Mouse (Mus musculus): ENCODE results near the gene Baz2a. TPM values are rescaled to one million over a fixed set of nuclear protein-coding genes. Genes with fewer than 3 reads are reported as not detected.
A peak's percentile ranks its signal among the peaks of the same experiment; 100 is the strongest.
"Not testable (repeated sequence)": the region's sequence is repeated elsewhere in the genome, so short reads cannot be mapped to it uniquely, and the experiment has no call there.

Baz2a gene
- polyA plus RNA-seq, 1 experiment from 2014 or later, result 12.8 TPM

- Histone ChIP-seq H3K4me2 (replicated peaks) (peak overlapping the region; percentile 82), H3K9me3 (replicated peaks) (no peaks in the 10 kb centered on the region), H3K27ac (peak overlapping the region; percentile 99), H3K27me3 (no peaks in the 10 kb centered on the region), H3K36me3 (peaks cover 4% of the 10 kb centered on the region; the same call in 1 of the 2 replicates), H3K9ac (peak overlapping the region; percentile 94), H3K4me1 (peaks cover 19% of the 10 kb centered on the region), H3K4me3 (peak overlapping the region; percentile 73)
- under 1% methylated on average over 62 of the region's 62 CpGs for WGBS
- peak; percentile 49 for ATAC-seq (ENCODE audit: low FRiP score)
These were observed 32.0 kb upstream of the Baz2a start for GRCm38 (mm10) chr10:128059207-128059981.

GRCm38 (mm10) chr10:128061109-128061508 is 30.3 kb upstream of the Baz2a start:
- H3K9me3 ChIP-seq (replicated peaks), result no peaks in the 10 kb centered on the region
- WGBS, result 81% methylated on average over 5 of the region's 5 CpGs
- no peak for ATAC-seq (ENCODE audit: low FRiP score)
- H3K27me3 ChIP-seq, result no peaks in the 10 kb centered on the region
- peaks cover 6% of the 10 kb centered on the region; the same call in 1 of the 2 replicates for H3K36me3 ChIP-seq
- H3K27ac ChIP-seq, result no peak overlapping the region
- peaks cover 19% of the 10 kb centered on the region for H3K4me1 ChIP-seq
- H3K9ac ChIP-seq, result peak overlapping the region; percentile 94; the same call in 1 of the 2 replicates
- H3K4me2 ChIP-seq (replicated peaks), result peak overlapping the region; percentile 82
- peak overlapping the region; percentile 73; the same call in 1 of the 2 replicates for H3K4me3 ChIP-seq

GRCm38 (mm10) chr10:128062221-128062989 is 29.0 kb upstream of the Baz2a start:
- Histone ChIP-seq H3K4me3 (no peak overlapping the region), H3K4me1 (peaks cover 19% of the 10 kb centered on the region), H3K4me2 (replicated peaks) (no peak overlapping the region), H3K9ac (no peak overlapping the region), H3K27me3 (no peaks in the 10 kb centered on the region), H3K9me3 (replicated peaks) (no peaks in the 10 kb centered on the region), H3K27ac (no peak overlapping the region), H3K36me3 (peaks cover 6% of the 10 kb centered on the region; the same call in 1 of the 2 replicates)
- ATAC-seq (ENCODE audit: low FRiP score), result no peak
- 94% methylated on average over 6 of the region's 6 CpGs for WGBS

GRCm38 (mm10) chr10:128066072-128066471 is 25.3 kb upstream of the Baz2a start:
- H3K9me3 ChIP-seq (replicated peaks), result no peaks in the 10 kb centered on the region
- H3K36me3 ChIP-seq, result peaks cover 28% of the 10 kb centered on the region
- no peaks in the 10 kb centered on the region for H3K27me3 ChIP-seq
- H3K27ac ChIP-seq, result no peak overlapping the region
- H3K4me2 ChIP-seq (replicated peaks), result no peak overlapping the region
- ATAC-seq (ENCODE audit: low FRiP score), result no peak
- H3K4me1 ChIP-seq, result no peaks in the 10 kb centered on the region; the same call in 1 of the 2 replicates
- H3K4me3 ChIP-seq, result no peak overlapping the region
- 95% methylated on average over 5 of the region's 5 CpGs for WGBS
- no peak overlapping the region for H3K9ac ChIP-seq

GRCm38 (mm10) chr10:128069201-128069600 is 22.2 kb upstream of the Baz2a start:
- no peak overlapping the region for H3K9ac ChIP-seq
- no peaks in the 10 kb centered on the region for H3K27me3 ChIP-seq
- no peak overlapping the region for H3K27ac ChIP-seq
- H3K4me2 ChIP-seq (replicated peaks), result no peak overlapping the region
- H3K36me3 ChIP-seq, result peaks cover 54% of the 10 kb centered on the region
- no peak for ATAC-seq (ENCODE audit: low FRiP score)
- H3K9me3 ChIP-seq (replicated peaks), result no peaks in the 10 kb centered on the region
- H3K4me1 ChIP-seq, result no peaks in the 10 kb centered on the region
- no peak overlapping the region for H3K4me3 ChIP-seq
- WGBS, result 93% methylated on average over 4 of the region's 4 CpGs

GRCm38 (mm10) chr10:128070432-128070831 is 20.9 kb upstream of the Baz2a start:
- not testable (repeated sequence) for H3K4me3 ChIP-seq; H3K4me2 ChIP-seq (replicated peaks); H3K4me1 ChIP-seq; ATAC-seq (ENCODE audit: low FRiP score); H3K27ac ChIP-seq; H3K27me3 ChIP-seq; H3K9me3 ChIP-seq (replicated peaks); H3K9ac ChIP-seq
- WGBS, result 100% methylated on average over 2 of the region's 2 CpGs
- peaks cover 62% of the 10 kb centered on the region for H3K36me3 ChIP-seq

GRCm38 (mm10) chr10:128078269-128078668 is 13.1 kb upstream of the Baz2a start:
- not testable (repeated sequence) for ATAC-seq (ENCODE audit: low FRiP score); H3K27me3 ChIP-seq; H3K9ac ChIP-seq; H3K4me3 ChIP-seq; H3K9me3 ChIP-seq (replicated peaks); H3K27ac ChIP-seq; H3K4me1 ChIP-seq; H3K4me2 ChIP-seq (replicated peaks)
- WGBS, result 85% methylated on average over 5 of the region's 5 CpGs
- peaks cover 34% of the 10 kb centered on the region for H3K36me3 ChIP-seq

- Histone ChIP-seq H3K4me1 (peaks cover 17% of the 10 kb centered on the region), H3K36me3 (peaks cover 24% of the 10 kb centered on the region), H3K27me3 (no peaks in the 10 kb centered on the region), H3K27ac (no peak overlapping the region), H3K4me2 (replicated peaks) (no peak overlapping the region), H3K9me3 (replicated peaks) (no peaks in the 10 kb centered on the region), H3K4me3 (no peak overlapping the region), H3K9ac (no peak overlapping the region)
- ATAC-seq (ENCODE audit: low FRiP score), result no peak
- WGBS, result 91% methylated on average over 1 of the region's 1 CpGs
These were observed 10.9 kb upstream of the Baz2a start for GRCm38 (mm10) chr10:128080496-128080895.

GRCm38 (mm10) chr10:128081807-128082476 is 9.4 kb upstream of the Baz2a start:
- H3K27ac ChIP-seq, result no peak overlapping the region
- 69% methylated on average over 6 of the region's 6 CpGs for WGBS
- H3K4me3 ChIP-seq, result peak overlapping the region; percentile 95
- H3K27me3 ChIP-seq, result no peaks in the 10 kb centered on the region
- ATAC-seq (ENCODE audit: low FRiP score), result no peak
- H3K4me2 ChIP-seq (replicated peaks), result peak overlapping the region; percentile 65
- no peaks in the 10 kb centered on the region for H3K9me3 ChIP-seq (replicated peaks)
- peaks cover 35% of the 10 kb centered on the region for H3K36me3 ChIP-seq
- H3K4me1 ChIP-seq, result peaks cover 17% of the 10 kb centered on the region
- H3K9ac ChIP-seq, result peak overlapping the region; percentile 74

- H3K27ac ChIP-seq, result peak overlapping the region; percentile 76
- peaks cover 34% of the 10 kb centered on the region for H3K36me3 ChIP-seq
- no peaks in the 10 kb centered on the region for H3K9me3 ChIP-seq (replicated peaks)
- ATAC-seq (ENCODE audit: low FRiP score), result peak; percentile 1; the same call in 1 of the 2 replicates
- H3K27me3 ChIP-seq, result no peaks in the 10 kb centered on the region
- H3K4me1 ChIP-seq, result peaks cover 17% of the 10 kb centered on the region
- 21% methylated on average over 9 of the region's 9 CpGs for WGBS
- H3K4me2 ChIP-seq (replicated peaks), result peak overlapping the region; percentile 65
- H3K9ac ChIP-seq, result peak overlapping the region; percentile 74
- peak overlapping the region; percentile 95 for H3K4me3 ChIP-seq
These were observed 8.9 kb upstream of the Baz2a start for GRCm38 (mm10) chr10:128082477-128082808.

- Histone ChIP-seq H3K4me2 (replicated peaks) (peak within 1 kb of the TSS; percentile 97), H3K9ac (peak within 1 kb of the TSS; percentile 99), H3K27ac (peak within 1 kb of the TSS; percentile 81), H3K4me1 (peaks cover 17% of the 10 kb centered on the region), H3K9me3 (replicated peaks) (no peaks in the 10 kb centered on the region), H3K27me3 (no peaks in the 10 kb centered on the region), H3K36me3 (peaks cover 34% of the 10 kb centered on the region), H3K4me3 (peak within 1 kb of the TSS; percentile 95)
- ATAC-seq (ENCODE audit: low FRiP score), result peak; percentile 99
- 0% methylated on average over 34 of the region's 34 CpGs for WGBS
These were observed 8.4 kb upstream of the Baz2a start, which contains the start of gene Atp5b for GRCm38 (mm10) chr10:128082880-128083421. Atp5b (plus strand) TSS chr10:128083273.

- H3K4me3 ChIP-seq, result peak overlapping the region; percentile 95
- H3K4me1 ChIP-seq, result peaks cover 17% of the 10 kb centered on the region
- WGBS, result under 1% methylated on average over 22 of the region's 22 CpGs
- H3K27ac ChIP-seq, result peak overlapping the region; percentile 81
- H3K9ac ChIP-seq, result peak overlapping the region; percentile 99
- H3K9me3 ChIP-seq (replicated peaks), result no peaks in the 10 kb centered on the region
- H3K36me3 ChIP-seq, result peaks cover 39% of the 10 kb centered on the region
- H3K4me2 ChIP-seq (replicated peaks), result peak overlapping the region; percentile 97
- peak; percentile 4 for ATAC-seq (ENCODE audit: low FRiP score)
- no peaks in the 10 kb centered on the region for H3K27me3 ChIP-seq
These were observed 7.7 kb upstream of the Baz2a start for GRCm38 (mm10) chr10:128083688-128084087.

Measured in hindbrain, embryonic 12.5 days (tissue).